Mouse (Mus musculus): Measurements from ENCODE around the gene Sh3rf1.

DNA sequence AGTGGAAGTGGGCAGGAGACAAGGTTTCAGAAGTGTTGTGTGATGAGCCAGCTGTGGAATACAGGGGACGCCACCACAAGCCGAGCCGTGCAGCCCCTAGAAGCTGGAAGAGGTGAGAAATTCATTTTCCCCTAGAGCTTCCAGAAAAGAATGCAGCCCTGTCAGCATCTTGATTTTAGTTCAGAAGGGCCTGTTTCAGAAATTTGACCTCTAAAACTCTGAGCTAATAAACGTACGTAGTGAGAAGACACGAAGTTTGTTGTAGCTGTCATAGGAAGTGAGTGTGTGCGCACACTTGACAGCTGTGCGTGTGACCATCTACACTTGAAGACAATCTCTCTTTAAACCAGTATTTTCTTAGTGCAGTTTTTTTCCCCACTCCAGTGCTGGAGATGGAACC, 44.0 kb downstream of the Sh3rf1 start:
- no peak for TF ChIP-seq POLR2A (IDR thresholded peaks at IDR 0.05; ENCODE audit: low read depth, low read length)
- TF ChIP-seq CTCF (IDR thresholded peaks at IDR 0.05; ENCODE audit: extremely low read depth, insufficient read length, insufficient replicate concordance, low read depth, low read length), result no peak
